Mouse (Mus musculus) pancreas, adult 10 weeks (tissue): ENCODE measurements around the gene Spock2. TPM values are rescaled to one million over a fixed set of nuclear protein-coding genes. Genes with fewer than 3 reads are reported as not detected.

Experiments used
- polyA plus RNA-seq: library from polyadenylated mRNA; stranded (reverse); fragments of 350-450 nt; fragmentation: Illumina TruSeq; extraction: RNeasy Lipid Tissue Mini Kit (QIAGEN cat#74804); gene quantifications from one replicate; pipeline ENCODE4 v1.2.3, GENCODE M21; 2015; ENCODE audit warnings: low read depth, low replicate concordance; ENCODE audit not compliant: insufficient read depth

The Spock2 gene
- polyA plus RNA-seq, result 18.0 TPM

DNA sequence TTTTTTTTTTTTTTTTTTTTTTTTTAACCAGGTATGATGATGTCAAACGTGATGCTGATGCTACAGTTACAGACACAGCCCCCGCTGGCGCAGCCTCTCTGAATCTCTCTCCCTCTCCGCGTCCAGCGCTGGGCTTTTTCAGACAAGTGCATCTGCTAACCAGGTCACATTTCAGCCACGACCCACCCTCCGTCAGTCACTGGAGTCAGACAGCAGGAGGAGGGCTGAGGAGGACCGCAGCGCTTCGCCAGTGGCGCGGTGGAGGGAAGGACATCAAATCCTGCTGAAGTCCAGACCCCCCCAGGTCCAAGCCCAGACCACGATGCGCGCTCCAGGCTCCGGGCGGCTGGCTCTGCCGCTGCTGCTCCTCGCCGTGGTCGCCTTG, at the start of gene Spock2:
TSS of gene Spock2 (plus strand) at position 74 of the 385 bp plus-strand sequence.

Other genes starting within 250 kb of the Spock2 start
- gene Dnajb12, start 226.7 kb upstream of the Spock2 start, polyA plus RNA-seq, result 5.2 TPM
- 12.7 TPM for gene Ddit4, start 154.4 kb upstream of the Spock2 start, polyA plus RNA-seq
- gene Ascc1, start 103.4 kb upstream of the Spock2 start, polyA plus RNA-seq, result 5.5 TPM
- 13.8 TPM for gene Anapc16, start 103.1 kb upstream of the Spock2 start, polyA plus RNA-seq
- gene Chst3, start 113.0 kb downstream of the Spock2 start, polyA plus RNA-seq, result 0.26 TPM
- gene Psap, start 171.4 kb downstream of the Spock2 start, polyA plus RNA-seq, result 149 TPM
- gene Vsir, start 240.6 kb downstream of the Spock2 start, polyA plus RNA-seq, result 4.8 TPM